Mouse (Mus musculus): ENCODE results near the gene Gadd45b.

- TF ChIP-seq POLR2A (IDR thresholded peaks at IDR 0.05; ENCODE audit: control insufficient read depth, low read depth, low read length) (no peak), CTCF (IDR thresholded peaks at IDR 0.05; ENCODE audit: control insufficient read depth, insufficient read depth, insufficient replicate concordance, low read depth, low read length) (no peak)
Measured at GRCm38 (mm10) chr10:80950314-80950713, 20.4 kb downstream of the Gadd45b start.

Measured in testis, adult 2 months (tissue).